Mouse (Mus musculus) bone marrow, adult 2 months (tissue): Measurements from ENCODE around the gene Pofut1. TPM values are rescaled to one million over a fixed set of nuclear protein-coding genes. Genes with fewer than 3 reads are reported as not detected.

ENCODE experiments used
- H3K27ac ChIP-seq: fragments of 200-500 bp; 2 replicates; pipeline ENCODE4 v1.5.1; 2012; ENCODE audit warnings: low read depth, mild to moderate bottlenecking, control low read depth, inconsistent platforms, low read length; ENCODE audit not compliant: control insufficient read depth, poor library complexity, insufficient read depth
- H3K4me1 ChIP-seq: fragments of 200-500 bp; 2 replicates; pipeline ENCODE4 v1.6.1; 2011; ENCODE audit warnings: low read length; ENCODE audit not compliant: control insufficient read depth, insufficient read depth
- H3K4me3 ChIP-seq: fragments of 200-500 bp; replicated peaks from 2 replicates; pipeline ENCODE3; 2011; ENCODE audit warnings: mild to moderate bottlenecking, low read depth, low read length, control low read depth; ENCODE audit not compliant: control insufficient read depth
- CTCF ChIP-seq: fragments of 200-500 bp; IDR thresholded peaks from 2 replicates; pipeline ENCODE4 v1.5.1; 2011; ENCODE audit warnings: low read length, control low read depth; ENCODE audit not compliant: control insufficient read depth, insufficient read depth
- POLR2A ChIP-seq: fragments of 200-500 bp; IDR thresholded peaks from 2 replicates; pipeline ENCODE4 v1.6.1; 2011; ENCODE audit warnings: low read depth, mild to moderate bottlenecking, control low read depth, low read length, borderline replicate concordance; ENCODE audit not compliant: control insufficient read depth
- whole genome bisulfite sequencing: fragments of 180-500 bp; shearing (Covaris S2); methylation state at CpG from one replicate; pipeline ENCODE4 v1.1.7; 2018; 5-methylcytosine and 5-hydroxymethylcytosine counted together
- polyA plus RNA-seq: library from polyadenylated mRNA; stranded (reverse); fragments of >200 nt; gene quantifications from 2 replicates; pipeline ENCODE4 v1.2.4, GENCODE M21; 2011; ENCODE audit warnings: low replicate concordance; ENCODE audit not compliant: missing spikeins, insufficient read depth, insufficient read length

Pofut1 gene
- polyA plus RNA-seq = 8.2 and 12.6 TPM in 2 replicates

DNA sequence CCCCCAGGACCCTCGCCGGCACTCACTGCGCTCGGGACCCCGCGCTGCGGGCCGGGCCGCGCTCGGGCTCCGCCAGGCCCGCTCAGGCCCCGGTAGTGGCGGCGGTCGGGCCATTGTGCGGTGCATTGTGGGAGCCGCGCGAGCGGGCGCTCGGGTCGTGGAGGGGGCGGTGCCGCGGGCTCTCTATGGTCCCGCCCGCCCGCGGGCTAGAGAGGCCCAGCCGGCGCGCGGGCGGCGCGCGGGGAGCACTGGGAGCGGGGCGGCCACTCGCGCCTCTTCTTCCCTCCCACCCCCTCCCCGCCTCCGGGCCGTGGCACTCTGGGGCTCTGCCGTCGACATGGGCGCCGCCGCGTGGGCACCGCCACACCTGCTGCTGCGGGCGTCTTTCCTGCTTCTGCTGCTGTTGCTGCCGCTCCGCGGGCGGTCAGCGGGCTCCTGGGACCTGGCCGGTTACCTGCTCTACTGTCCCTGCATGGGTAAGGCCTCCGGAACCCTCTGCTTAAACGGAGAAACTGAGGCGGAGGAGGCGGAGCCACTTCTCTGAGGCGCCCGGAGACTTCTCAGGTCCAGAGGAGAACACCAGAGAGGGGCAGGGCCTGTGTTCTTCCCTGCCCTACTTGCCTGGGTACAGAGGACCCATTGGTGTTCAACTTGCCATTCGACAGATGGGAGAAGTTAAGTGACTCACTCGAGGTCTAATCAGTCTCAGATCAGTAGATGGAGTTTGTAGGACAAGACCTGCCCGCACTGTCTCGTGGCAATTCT is at the start of gene Pofut1, which contains the start of gene Plagl2:
TSS of gene Pofut1 (plus strand) at position 284 of the 765 bp plus-strand sequence.
TSS of gene Plagl2 (minus strand) at position 177 of the 765 bp plus-strand sequence.
- WGBS = under 1% methylated on average over 67 of the region's 72 CpGs
- Histone ChIP-seq H3K4me3 (peak within 1 kb of the TSS; percentile 76), H3K27ac (peak within 1 kb of the TSS; percentile 94), H3K4me1 (peaks cover 7% of the 10 kb centered on the region)
- TF ChIP-seq POLR2A = peak; percentile 49; the same call in 1 of the 2 replicates
- TF ChIP-seq CTCF = peak; percentile 9; the same call in 1 of the 2 replicates

DNA sequence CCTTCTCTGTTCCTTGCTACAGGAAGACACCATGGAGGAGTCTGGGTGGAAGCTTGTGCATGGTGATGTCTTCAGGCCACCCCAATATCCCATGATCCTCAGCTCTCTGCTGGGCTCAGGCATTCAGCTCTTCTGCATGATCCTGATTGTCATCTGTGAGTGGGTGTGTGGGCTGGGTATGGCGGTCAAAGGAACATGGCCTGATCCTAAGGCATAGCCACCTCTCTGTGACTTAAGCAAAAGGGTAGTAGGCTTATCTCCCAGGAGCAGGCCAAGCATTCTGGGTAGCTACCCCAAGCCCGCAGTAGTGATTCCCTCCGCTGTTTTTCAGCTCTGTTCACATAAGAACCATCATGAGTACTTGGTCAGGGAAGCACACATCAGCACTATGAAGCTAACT is 47.1 kb upstream of the Pofut1 start:
- Histone ChIP-seq H3K27ac (no peak overlapping the region), H3K4me1 (peaks cover 1% of the 10 kb centered on the region; the same call in 1 of the 2 replicates), H3K4me3 (no peak overlapping the region)
- WGBS = 88% methylated on average over 3 of the region's 3 CpGs
- TF ChIP-seq CTCF (no peak), POLR2A (no peak)

DNA sequence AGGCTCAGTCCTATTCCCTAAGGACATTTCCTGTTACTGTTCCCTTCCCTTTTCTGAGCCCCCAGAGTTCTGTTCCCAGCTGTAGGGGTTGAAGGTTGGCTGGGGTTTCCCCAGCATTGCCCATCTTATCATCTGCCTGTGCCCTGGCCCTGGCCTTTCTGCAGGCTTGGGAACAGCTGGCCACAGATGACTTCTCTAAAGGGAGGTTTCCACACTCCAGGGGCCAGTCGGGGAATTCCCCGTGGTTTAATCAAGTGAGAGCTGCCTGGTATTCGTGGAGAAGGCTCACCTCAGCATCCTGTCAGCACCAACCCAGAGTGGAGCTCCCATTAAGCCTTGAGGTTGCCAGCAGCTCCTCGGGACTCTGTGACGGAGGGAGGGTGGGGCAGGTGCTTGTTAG is 42.8 kb upstream of the Pofut1 start:
- no peak overlapping the region for H3K4me3 ChIP-seq
- H3K27ac ChIP-seq = no peak overlapping the region; the same call in 1 of the 2 replicates
- WGBS = 27% methylated on average over 5 of the region's 5 CpGs
- no peak for TF ChIP-seq CTCF
- no peak for TF ChIP-seq POLR2A
- peaks cover 1% of the 10 kb centered on the region; the same call in 1 of the 2 replicates for H3K4me1 ChIP-seq

DNA sequence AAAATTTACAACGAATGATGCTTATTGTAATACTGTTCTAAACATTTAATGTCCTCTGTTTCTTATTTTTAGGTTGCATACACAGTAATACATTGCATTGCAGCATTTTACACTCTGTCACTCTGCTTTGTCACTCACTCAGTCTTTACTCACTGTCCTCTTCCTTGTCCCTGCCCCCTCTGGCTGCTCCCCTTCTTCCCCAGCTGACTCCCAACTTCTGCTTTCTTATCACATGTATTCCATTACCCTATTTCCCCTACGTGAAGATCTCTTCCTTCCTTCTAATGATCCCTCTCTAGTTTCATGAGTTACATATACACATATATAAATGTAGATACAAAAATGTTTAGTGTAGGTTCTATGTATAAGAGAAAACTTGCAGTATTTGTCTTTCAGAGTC is 42.2 kb upstream of the Pofut1 start:
- Histone ChIP-seq H3K4me3 (no peak overlapping the region), H3K27ac (no peak overlapping the region), H3K4me1 (peaks cover 1% of the 10 kb centered on the region; the same call in 1 of the 2 replicates)
- WGBS = 24% methylated on average over 2 of the region's 2 CpGs
- no peak for TF ChIP-seq CTCF
- no peak for TF ChIP-seq POLR2A

DNA sequence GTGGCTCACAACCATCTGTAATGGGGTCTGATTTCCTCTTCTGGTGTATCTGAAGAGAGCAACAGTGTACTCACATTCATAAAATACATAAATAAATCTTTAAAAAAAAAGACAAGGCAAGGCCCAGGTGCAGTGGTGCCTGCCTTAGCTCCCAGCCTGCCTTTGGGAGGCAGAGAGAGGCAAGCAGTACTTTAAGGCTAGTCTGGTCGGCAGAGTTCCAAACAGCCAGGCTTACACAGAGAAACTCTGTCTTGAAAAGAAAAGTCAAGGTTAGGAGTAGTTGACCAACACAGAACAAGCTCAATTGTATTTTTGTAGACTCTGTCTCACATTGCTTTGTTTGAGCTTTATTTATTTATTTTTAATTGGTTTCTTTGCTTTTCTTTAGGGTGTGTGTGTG is 38.6 kb upstream of the Pofut1 start:
- Histone ChIP-seq H3K4me3 (no peak overlapping the region), H3K27ac (no peak overlapping the region), H3K4me1 (peaks cover 1% of the 10 kb centered on the region; the same call in 1 of the 2 replicates)
- WGBS = 89% methylated on average over 1 of the region's 1 CpGs
- TF ChIP-seq CTCF = no peak
- no peak for TF ChIP-seq POLR2A

DNA sequence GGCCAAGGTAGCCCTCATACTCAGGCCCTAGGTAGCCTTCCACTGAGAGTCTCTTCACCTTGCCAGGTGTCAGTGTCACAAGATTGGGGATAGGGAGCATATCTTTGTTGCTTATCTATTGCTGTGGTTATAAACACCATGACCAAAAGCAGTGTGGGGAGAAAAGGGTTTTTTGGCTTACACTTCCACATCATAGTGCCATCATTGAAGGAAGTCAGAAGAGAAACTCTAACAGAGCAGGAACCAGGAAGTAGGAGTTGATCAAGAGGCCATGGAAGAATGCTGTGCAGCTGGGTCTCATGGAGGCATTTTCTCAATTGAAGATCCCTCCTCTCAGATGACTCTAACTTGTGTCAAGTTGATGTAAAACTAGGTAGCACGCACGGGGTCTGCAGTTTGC is 33.2 kb upstream of the Pofut1 start:
- Histone ChIP-seq H3K27ac (no peak overlapping the region), H3K4me1 (peaks cover 2% of the 10 kb centered on the region; the same call in 1 of the 2 replicates), H3K4me3 (no peak overlapping the region)
- 92% methylated on average over 2 of the region's 2 CpGs for WGBS
- TF ChIP-seq CTCF = no peak
- no peak for TF ChIP-seq POLR2A

DNA sequence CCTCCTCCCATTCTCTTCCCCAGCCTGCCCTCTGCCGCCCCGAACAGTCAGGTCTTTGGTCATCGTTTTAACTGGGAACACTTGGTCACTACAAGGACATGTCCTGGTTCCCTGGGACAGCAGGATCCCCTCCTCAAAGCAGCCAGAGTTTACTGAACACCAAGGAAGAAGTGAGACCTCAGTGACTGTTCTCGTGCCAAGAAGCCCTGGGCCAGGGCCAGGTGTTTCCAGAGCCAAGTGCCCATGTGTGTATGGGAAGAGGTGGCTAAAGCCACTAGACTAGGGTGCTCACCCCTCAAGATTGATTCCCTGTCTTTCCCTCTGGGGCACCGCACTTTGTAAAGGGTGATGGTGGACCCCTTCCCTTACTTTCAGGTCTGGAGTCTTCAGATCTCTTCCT is 32.0 kb upstream of the Pofut1 start:
- H3K27ac ChIP-seq = no peak overlapping the region; the same call in 1 of the 2 replicates
- WGBS = 88% methylated on average over 5 of the region's 5 CpGs
- H3K4me1 ChIP-seq = peaks cover 2% of the 10 kb centered on the region; the same call in 1 of the 2 replicates
- no peak overlapping the region for H3K4me3 ChIP-seq
- TF ChIP-seq POLR2A (no peak), CTCF (no peak)

DNA sequence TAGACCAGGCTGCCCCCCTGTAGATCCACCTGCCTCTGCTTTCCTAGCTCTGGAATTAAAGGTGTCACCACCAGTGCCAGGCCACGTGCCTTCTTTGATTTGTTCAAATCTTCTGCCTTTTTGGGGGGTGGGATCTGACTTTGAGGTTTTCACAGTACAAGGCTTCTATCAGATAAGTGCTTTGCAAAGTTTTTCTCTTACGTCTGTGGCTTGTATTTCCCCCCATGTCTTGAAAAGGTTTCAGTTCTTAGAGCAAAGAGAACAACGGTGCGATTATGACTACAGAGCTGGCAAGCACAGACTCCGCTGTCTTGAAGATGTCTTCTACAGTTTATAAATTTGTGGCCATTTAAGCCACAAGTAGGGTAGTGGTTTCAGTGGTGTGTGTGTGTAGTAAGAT is 29.9 kb upstream of the Pofut1 start:
- H3K4me1 ChIP-seq = peaks cover 9% of the 10 kb centered on the region
- 54% methylated on average over 5 of the region's 5 CpGs for WGBS
- no peak for TF ChIP-seq POLR2A
- no peak for TF ChIP-seq CTCF

More for the DNA sequence above, 29.9 kb upstream of the Pofut1 start:
- H3K27ac ChIP-seq = no peak overlapping the region
- H3K4me3 ChIP-seq = no peak overlapping the region
